Mouse (Mus musculus): ENCODE measurements around the gene Smarcd1.

The Smarcd1 gene

DNA sequence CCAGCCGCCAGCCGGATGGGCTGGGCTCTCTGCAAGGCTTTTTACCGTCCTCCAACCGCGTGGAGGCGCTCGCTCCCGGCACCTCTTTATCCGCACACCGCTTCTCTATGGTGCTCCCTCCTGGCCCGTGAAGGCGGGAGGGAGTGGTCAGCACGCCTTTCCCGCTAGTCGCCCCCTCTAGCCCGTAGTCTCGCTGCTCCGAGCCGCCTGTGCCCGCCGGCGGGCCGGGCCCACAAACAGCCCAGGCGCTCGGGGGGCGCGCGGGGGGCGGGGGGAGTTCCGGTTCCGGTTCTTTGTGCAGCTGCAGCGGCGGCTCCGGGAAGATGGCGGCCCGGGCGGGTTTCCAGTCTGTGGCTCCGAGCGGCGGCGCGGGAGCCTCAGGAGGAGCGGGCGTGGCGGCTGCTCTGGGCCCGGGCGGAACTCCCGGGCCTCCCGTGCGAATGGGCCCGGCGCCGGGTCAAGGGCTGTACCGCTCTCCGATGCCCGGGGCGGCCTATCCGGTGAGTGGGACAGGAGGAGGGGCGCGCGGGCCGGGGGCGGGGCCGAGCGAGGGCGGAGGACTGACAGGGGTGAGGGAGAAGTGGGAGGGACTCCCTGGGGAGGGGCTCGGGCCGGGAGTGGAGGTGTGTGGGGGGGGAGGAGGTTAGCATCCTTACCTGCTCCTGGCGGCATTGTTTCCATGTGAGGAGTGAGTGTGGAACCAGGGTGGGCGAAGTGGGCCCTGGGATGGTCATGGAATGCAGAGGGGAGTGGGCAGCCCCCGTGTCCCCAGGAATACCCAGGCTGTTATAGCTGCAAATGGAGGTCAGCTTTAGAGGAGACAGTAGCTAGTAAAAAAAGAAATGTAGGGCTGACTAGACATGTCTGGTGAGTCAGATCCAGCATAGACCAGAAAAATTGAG is at the start of gene Smarcd1:
Gene Smarcd1 (plus strand): TSS at position 131 of the 902 bp plus-strand sequence.
- peak; percentile 97 for DNase-seq (ENCODE audit: low read depth, low spot score)

DNA sequence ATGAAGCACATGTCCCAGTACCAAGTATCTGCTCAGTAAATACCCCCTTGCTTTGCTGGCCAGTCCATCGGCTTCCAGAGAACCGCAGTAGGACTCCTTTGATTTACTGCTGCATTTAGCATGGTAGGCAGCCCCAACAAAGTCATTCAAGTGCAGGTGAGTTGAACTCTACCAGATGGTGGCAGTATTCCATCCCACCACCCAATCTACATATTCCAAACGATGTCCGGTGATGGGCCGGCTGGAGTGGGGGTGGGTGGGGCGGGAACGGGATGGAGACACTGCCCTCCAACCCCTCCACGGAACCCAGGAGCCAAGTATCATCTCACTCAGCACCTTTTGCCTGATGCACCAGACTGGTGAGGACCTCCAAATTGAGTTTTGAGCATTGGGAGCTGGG is 48.6 kb upstream of the Smarcd1 start:
- DNase-seq (ENCODE audit: low read depth, low spot score) = peak; percentile 90

DNA sequence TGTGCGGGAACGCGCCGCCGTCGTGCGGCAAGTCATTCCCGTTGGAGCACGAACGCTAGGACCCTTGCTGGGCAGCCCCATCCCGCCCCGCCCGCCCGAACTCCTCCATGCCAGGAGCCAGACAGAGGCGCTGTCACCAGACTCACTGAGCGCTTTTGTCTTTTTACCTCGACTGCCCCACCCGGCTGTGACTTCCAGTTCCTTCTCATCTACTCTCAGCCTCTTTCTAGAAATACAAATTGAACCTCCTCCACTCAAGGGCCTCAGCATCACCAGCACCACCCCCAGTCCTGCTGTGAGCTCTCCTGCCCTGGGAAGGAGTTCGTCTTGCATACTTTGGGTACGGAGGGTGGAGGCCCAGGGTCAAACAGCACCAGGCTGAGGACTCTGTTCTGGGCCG is 48.1 kb upstream of the Smarcd1 start:
- peak; percentile 79 for DNase-seq (ENCODE audit: low read depth, low spot score)

DNA sequence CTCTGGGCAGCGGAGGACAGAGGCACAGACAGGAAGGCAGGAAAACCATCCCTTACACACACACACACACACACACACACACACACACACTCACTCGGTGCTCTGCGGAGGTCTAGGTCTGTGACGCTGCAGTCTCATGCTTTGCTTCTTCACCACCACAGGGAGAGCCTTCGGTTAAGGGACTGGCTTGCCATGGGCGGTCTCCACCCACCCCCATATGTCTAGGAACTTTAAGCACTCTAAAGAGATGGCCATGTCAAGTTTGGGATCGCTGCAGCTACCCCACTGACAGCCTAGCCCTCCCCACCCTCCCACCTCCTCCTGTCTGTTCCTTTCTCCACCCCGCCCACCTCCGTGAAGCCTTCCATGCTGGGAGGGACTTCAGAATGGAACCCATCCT is 46.0 kb upstream of the Smarcd1 start:
- DNase-seq (ENCODE audit: low read depth, low spot score) = no peak

DNA sequence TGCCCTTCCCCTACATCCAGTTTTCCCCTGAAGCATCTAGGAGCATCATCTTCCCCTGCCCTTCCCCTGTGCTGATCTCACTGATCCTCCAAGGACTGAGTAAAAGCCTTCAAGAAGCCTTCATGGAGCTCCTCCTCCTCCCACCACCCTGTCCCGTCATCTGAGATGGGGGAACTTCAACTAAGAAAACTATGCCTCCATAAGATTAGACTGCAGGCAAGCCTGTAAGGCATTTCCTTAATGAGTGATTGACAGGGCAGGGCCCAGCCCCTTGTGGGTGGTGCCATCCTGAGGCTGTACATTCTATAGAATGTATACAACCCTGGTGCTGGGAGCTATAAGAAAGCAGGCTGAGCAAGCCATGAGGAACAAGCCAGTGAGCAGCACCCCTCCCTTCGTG is 43.5 kb upstream of the Smarcd1 start:
- DNase-seq (ENCODE audit: low read depth, low spot score) = peak; percentile 51

DNA sequence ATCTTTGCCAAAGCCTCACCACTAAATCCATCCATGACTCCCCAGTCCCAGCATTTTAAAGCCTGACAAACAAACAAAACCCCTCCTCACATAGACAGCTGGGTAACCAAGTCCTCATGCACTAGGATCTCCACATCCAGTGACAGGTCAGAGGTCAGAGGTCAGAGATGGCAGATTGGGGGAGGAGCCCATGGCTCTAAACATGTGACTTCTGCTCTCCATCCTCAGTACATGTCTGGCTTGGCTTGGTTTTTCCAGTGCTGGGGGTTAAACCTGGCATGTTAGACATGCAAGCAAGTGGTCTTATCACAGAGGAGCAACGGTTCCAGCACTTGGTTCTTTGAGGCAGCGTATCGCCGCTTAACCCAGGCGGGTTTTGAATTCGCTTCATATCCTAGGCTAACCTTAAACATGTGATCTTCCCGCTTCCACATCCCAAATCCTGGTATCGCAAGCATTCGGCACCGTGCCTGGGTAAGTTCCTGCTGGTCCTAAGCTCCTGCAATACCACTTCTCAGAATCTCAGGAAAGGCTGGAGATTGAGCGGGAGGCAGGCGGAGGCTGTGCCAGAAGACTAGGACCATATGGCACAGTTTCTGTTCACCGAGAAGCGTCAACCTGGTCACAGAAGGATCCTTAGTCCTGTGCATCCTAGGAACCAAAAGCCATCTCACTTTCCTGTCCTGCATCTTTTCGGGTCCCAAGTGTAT is 40.7 kb upstream of the Smarcd1 start:
- DNase-seq (ENCODE audit: low read depth, low spot score) = no peak

DNA sequence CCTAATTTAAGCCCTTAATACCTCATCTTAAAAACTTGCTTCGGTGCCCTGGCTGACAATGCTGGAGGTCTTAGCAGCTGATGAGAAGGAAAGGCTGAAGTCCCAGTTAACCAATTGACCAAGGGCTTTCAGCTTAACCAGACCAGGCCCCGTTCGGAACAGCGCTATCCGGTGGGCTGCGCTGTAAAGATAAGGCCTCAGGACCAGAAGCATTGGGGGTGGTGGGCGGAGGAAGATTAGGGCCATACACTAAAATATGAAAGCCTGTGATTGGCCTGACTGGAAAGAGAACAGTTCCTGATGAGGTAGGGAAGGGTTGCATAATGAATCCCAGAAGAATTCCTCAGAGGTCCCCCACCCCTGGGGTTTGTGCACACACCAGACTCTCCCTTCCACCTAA is 39.6 kb upstream of the Smarcd1 start:
- DNase-seq (ENCODE audit: low read depth, low spot score) = no peak

DNA sequence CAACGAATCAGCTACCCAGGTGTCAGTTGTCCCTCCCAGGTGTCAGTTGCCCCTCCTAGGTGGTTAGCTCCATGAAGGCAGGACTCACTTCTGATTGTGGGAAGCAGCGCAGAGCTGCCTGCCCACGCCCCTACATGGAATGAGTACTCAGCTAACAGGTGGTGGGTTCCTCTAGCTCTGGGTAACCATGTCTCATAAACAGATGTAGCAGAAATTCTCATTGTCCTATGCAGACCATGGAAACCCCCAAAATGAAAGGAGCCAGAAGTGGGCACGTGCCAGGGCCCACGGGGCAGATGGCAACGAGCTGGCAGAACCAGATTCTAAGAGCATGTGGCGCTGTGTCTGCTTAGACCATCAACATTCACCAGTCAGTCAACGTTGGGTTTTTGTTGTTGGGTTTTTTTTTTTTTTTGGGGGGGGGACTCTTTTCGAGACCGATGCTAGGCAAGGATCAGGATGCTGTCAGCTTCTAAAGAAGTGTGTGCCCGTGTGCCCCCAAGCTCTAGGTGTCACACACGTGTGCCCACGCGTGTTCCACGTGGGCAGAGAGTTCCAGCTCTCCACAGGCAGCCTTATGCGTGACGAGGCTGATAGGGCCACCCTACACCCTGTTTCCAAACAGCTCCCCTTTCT is 37.8 kb upstream of the Smarcd1 start:
- DNase-seq (ENCODE audit: low read depth, low spot score) = peak; percentile 50

DNA sequence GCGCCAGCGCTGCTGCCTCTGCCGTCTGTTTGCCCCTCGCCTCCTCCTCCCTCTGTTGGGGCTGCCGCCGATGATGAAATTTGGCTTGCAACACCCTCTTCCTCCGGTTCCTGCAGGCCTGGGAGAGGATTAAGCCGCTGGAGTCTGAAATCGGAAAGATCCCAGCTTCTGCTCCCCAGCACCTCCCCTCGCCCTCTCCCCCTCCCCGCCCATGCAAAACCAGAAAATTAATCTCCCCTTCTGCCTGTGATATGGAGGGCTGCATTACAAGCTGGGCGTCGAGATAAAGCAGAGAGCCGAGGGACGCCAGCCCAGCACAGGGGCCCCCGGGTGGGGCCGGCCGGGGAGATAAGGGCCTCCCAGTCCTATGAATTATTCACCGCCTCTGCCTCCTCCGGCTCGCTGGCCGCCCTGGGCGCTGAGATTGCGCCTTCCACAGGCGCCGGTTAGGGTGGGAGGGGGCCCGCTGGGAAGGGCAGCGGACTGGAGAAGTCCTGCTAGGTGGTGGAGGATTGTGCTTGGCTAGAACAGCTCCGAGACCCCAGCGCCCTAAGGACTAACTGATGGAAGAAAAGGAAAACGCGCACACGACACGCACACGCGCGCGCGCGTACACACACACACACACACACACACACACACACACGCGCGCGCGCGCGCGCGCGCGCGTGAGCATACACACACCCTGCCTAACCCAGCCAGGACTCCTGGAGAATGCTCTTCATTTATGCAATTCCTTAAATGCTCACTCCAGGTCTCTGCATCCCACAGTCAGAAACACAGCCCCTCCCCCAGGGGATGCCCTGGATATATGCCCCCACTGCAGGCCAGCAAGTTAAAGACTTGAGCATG is 37.1 kb upstream of the Smarcd1 start:
- DNase-seq (ENCODE audit: low read depth, low spot score) = peak; percentile 44

DNA sequence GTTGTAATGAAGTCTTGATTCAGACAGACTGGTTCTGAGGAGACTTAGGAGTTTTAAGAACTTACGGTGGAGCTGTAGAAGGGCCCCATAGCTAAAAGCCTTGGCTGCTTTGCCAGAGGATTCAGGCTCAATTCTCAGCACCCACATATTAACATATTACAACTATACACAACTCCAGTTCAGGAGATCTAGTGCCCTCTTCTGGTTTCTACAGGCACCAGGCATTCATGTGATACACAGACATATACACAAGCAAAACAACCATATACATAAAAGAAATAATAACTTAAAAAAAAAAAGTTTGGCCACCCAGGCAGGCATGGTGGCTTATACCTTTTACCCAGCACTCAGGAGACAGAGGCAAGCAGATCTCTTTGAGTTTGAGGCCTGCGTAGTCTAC is 34.4 kb upstream of the Smarcd1 start:
- DNase-seq (ENCODE audit: low read depth, low spot score) = no peak

DNA sequence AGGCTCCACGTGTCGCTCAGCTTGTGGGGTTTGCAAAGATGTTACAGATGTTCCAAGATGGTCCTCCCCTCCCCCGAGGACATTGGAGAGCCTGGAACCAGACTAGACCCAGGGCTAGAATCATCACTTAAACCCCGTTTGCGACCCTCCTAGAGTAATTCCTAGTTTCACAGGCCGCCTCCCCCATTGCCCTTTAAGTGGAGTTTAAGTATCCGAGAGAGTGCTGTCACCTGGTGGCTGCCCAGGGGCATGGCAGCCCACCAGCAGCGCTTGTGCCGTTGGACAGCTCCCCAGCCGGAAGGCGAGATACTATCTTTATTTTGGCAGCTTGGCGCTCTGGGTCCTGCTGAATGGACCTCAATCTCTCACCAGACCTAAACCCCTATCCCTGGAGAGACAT is 33.0 kb upstream of the Smarcd1 start:
- peak; percentile 82 for DNase-seq (ENCODE audit: low read depth, low spot score)

DNA sequence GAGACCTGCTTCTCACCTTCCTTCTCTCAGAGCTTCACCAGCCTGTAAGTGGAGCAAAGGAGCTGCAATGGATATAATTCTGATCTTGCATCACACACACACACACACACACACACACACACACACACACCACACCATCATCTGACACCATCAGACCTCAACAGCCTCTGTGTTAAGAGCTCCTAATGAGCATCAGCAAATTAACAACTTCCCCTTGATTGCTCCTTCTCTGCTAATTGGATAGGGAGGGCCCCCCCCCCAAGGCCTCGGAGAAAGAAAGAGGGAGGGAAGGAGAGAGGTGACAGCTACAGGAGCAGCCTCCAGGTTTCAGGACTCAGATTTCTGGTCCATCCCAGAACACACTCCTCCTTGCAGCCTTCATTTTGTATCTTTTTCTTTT is 32.5 kb upstream of the Smarcd1 start:
- DNase-seq (ENCODE audit: low read depth, low spot score) = no peak

DNA sequence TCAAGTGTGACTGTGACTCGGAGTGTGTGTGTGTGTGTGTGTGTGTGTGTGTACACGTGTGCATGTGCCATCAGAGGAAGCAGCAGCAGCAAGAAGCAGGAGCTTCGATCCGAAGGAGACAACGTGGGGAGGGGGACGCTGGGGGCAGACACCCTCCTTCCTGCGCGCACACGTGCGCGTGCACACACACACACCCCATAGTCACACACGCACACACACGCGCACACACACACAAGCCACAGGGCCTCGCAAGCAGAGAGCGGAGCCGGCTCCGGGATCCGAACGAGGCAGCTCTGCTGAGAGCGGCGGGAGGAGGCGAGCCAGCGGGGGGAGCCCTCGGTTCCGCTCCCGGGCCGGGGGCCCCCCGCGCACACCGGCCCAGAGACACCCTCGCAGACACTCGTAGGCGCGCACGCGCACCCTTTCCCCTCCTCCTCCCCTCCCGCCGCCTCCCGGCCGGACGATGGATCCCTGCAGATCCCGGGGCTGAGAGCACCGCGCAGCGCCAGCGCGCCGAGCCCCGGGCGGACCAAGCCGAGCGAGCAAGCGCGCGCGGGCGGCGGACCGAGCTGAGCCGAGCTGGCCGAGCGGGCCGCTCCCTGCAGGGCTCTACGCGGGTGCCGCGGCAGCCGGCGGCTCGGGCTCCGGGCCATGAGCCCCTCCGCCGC is 31.6 kb upstream of the Smarcd1 start, which contains the start of gene Asic1:
Gene Asic1 (plus strand): TSS at position 215 of the 668 bp plus-strand sequence.
- DNase-seq (ENCODE audit: low read depth, low spot score) = peak; percentile 38

DNA sequence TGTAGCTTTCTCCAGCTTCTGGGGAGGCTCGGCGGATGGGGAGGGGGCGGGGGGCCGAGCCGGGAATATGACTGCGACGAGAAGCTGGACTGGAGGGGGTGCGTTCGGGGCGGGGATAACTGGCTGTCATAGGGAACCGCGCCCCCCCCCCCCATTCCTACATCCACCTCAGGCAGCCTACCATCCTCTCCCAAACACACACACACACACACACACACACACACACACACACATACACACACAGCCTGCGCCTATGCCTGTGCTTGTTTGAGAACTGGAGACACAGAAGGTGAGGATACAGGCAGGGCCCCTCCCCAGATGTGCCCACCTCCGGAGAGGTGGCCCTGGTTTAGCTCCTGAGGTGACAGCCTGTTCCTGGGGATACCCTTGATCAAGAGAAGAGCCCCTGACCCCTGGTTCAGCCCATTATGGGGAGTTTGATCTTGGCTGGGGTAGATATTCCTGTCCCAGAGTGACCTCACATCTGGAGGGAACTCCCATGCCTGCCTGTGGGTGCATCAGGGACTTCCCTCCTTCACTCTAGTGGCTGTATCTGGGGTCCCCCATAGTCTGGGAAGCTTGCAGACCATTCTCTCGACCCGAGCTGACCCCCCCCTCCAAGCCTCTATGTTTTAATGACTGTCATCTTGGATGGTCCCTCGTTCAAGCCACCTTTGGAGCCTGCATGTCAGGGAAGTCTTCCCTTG is 30.8 kb upstream of the Smarcd1 start:
- no peak for DNase-seq (ENCODE audit: low read depth, low spot score)

DNA sequence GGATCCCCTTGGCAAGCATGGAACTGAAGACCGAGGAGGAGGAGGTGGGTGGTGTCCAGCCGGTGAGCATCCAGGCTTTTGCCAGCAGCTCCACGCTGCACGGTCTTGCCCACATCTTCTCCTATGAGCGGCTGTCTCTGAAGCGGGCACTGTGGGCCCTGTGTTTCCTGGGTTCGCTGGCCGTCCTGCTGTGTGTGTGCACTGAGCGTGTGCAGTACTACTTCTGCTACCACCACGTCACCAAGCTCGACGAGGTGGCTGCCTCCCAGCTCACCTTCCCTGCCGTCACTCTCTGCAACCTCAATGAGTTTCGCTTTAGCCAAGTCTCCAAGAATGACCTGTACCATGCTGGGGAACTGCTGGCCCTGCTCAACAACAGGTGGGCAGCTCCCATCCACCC is 30.1 kb upstream of the Smarcd1 start:
- no peak for DNase-seq (ENCODE audit: low read depth, low spot score)

DNA sequence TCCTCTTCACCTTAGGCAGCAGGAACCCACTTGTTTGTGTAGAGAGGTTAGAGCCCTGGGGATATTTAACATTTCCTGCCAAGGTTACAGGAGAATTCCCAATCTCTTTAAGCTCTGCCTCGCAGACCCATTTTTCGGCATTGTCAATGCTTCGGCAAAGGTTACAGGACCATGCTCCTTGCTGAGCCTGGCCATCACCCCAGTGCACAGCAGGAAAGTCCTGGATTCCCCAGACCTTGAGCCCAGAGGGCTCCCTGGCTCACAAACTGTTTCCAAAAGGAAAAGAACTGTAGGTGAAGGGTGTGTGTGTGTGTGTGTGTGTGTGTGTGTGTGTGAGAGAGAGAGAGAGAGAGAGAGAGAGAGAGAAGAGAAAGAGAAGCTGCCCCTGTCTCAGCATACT is 27.1 kb upstream of the Smarcd1 start:
- DNase-seq (ENCODE audit: low read depth, low spot score) = no peak

DNA sequence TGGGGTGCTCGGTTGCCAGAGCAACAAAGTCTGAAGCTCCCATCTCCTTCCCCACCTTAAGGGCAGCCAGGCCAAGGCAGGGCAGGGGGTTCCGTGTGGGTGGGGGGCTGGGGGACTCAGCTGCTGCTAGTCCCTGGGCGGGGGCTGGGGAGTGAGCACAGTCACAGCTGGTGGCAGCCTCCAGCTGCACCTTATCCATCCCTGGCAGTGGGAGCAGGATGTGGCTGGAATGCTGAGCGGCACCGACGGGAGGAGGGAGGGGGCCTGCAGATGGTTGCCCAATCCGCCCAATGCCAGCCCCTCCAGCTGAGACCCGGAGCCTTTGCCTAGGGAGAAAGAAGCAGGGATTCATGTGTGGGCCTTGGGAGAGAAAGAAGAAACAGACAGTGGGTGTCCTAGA is 24.8 kb upstream of the Smarcd1 start:
- DNase-seq (ENCODE audit: low read depth, low spot score) = peak; percentile 52

DNA sequence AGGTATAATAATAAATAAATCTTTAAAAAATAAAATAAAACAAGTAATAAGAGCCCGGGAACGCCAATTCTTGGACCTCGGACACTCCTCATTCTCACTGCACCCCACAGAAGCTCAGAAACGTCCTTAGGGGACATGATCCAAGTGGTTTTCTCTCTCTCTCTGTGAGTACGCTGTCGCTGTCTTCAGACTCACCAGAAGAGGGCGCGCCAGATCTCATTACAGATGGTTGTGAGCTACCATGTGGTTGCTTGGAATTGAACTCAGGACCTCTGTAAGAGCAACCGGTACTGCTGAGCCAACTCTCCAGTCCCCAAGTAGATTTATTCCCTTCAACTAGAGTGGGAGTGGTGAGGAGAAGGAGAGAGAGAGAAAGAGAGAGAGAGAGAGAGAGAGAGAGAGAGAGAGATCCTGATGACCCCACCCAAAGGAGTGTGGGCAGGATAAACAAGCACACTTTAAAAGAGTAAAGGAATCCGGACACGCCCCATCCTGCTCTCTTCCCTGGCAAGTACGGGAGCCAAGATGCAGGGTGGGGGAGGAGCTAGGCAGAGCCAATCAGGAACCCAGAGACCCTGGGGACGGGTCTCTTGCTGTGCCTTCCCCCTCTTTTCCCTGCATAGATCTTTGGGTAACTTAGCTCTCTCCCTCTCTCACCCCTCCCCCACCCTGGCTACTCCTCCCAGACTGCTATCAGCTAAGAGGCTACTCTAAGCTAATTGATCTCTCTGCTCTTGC is 23.7 kb upstream of the Smarcd1 start:
- peak; percentile 100 for DNase-seq (ENCODE audit: low read depth, low spot score)

DNA sequence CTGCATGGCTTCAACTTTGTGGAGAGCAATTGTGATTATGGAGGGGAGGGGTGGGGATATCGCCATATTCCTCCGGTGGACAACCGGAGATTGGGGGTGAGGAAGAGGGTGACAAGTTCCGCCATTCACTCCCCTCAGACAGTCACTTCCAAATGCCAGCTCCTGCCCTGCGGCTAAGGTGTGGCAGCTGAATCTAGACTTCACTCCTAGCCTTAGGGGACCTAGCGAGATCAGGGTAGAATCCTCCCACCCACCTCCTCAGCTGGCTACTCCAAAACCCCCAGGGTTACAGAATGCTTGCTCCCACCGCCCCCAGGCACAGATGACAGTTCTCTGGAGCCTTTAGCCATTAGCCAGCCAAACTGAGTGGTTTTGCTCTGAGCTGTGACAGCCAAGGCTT is 22.9 kb upstream of the Smarcd1 start:
- peak; percentile 82 for DNase-seq (ENCODE audit: low read depth, low spot score)

DNA sequence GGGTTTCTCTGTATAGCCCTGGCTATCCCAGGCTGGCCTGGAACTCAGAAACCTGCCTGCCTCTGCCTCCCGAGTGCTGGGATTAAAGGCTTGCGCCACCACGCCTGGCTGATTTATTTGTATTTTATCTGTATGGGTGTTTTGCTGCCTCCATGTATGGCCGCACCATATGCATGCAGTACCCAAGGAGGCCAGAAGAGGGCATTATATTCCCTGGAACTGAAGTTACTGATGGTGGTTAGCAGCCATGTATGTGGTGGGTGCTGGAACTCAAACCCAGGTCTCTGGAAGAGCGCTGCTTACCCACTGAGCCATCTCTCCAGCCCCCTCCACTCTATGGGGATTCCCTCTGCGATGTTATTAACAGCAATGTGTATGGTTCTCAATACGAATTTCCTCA is 19.0 kb upstream of the Smarcd1 start:
- DNase-seq (ENCODE audit: low read depth, low spot score) = peak; percentile 88
